Mouse (Mus musculus) MEL (cell line): ENCODE results near the gene Pear1. TPM values are rescaled to one million over a fixed set of nuclear protein-coding genes. Genes with fewer than 3 reads are reported as not detected.

Experiments
- DNase-seq: peaks from one replicate; pipeline ENCODE4 v3.0.0; 2011; ENCODE audit warnings: low read depth, low spot score
- H3K27ac ChIP-seq: 2 replicates; pipeline ENCODE4 v1.5.1; 2012; ENCODE audit warnings: low read depth, mild to moderate bottlenecking, control low read depth, low read length, moderate library complexity; ENCODE audit not compliant: control insufficient read depth
- H3K27me3 ChIP-seq, 2 experiments: fragments of 150-350 bp in 1 of 2; sonication (generic) in 1 of 2; 2 replicates each; pipeline ENCODE4 v1.6.1; 2012; ENCODE audit warnings: low read length in 2 of 2, mild to moderate bottlenecking in 2 of 2, improper control_type of control experiment in 1 of 2, moderate library complexity in 1 of 2; ENCODE audit not compliant: insufficient read depth in 2 of 2, control insufficient read depth in 1 of 2
- H3K36me3 ChIP-seq, 2 experiments: 2 replicates each; pipeline ENCODE4 v1.6.1; 2012 to 2014; ENCODE audit warnings: low read length in 2 of 2, improper control_type of control experiment in 1 of 2, inconsistent platforms in 1 of 2, mild to moderate bottlenecking in 1 of 2; ENCODE audit not compliant: insufficient read depth in 2 of 2, control insufficient read depth in 1 of 2
- H3K4me1 ChIP-seq, 2 experiments: fragments of 150-350 bp in 1 of 2; sonication (generic) in 1 of 2; 2 replicates each; pipeline ENCODE4 v1.6.1; 2012; ENCODE audit warnings: low read length in 2 of 2, improper control_type of control experiment in 1 of 2, mild to moderate bottlenecking in 1 of 2; ENCODE audit not compliant: insufficient read depth in 2 of 2, control insufficient read depth in 1 of 2
- H3K4me3 ChIP-seq, 2 experiments: fragments of 150-350 bp in 1 of 2; sonication (generic) in 1 of 2; 2 replicates each; pipeline ENCODE4 v1.5.1; 2012; ENCODE audit warnings: low read depth in 2 of 2, low read length in 2 of 2, mild to moderate bottlenecking in 2 of 2, moderate library complexity in 2 of 2, control low read depth in 1 of 2, improper control_type of control experiment in 1 of 2; ENCODE audit not compliant: control insufficient read depth in 1 of 2, insufficient read depth in 1 of 2
- H3K79me2 ChIP-seq: 2 replicates; pipeline ENCODE4 v1.6.1; 2012; ENCODE audit warnings: mild to moderate bottlenecking, low read length, moderate library complexity; ENCODE audit not compliant: control insufficient read depth, poor library complexity, insufficient read depth
- H3K9ac ChIP-seq: 2 replicates; pipeline ENCODE4 v1.6.1; 2012; ENCODE audit warnings: low read depth, mild to moderate bottlenecking, control low read depth, low read length, moderate library complexity; ENCODE audit not compliant: control insufficient read depth, poor library complexity, severe bottlenecking
- H3K9me3 ChIP-seq: fragments of 150-350 bp; sonication (generic); replicated peaks from 2 replicates; pipeline ENCODE4 v1.6.1; 2012; ENCODE audit warnings: mild to moderate bottlenecking, low read length, improper control_type of control experiment, moderate library complexity; ENCODE audit not compliant: insufficient read depth
- BHLHE40 ChIP-seq: IDR thresholded peaks from 2 replicates; pipeline ENCODE4 v1.6.1; 2012; ENCODE audit warnings: low read depth, mild to moderate bottlenecking, inconsistent platforms, low read length, improper control_type of control experiment, borderline replicate concordance
- CHD1 ChIP-seq: IDR thresholded peaks from 2 replicates; pipeline ENCODE4 v1.6.1; 2012; ENCODE audit warnings: low read depth, mild to moderate bottlenecking, inconsistent platforms, low read length, improper control_type of control experiment
- ELF1 ChIP-seq: IDR thresholded peaks from 2 replicates; pipeline ENCODE4 v1.6.1; 2014; ENCODE audit warnings: low read depth, mild to moderate bottlenecking, inconsistent platforms, low read length, improper control_type of control experiment, moderate library complexity
- ETS1 ChIP-seq: IDR thresholded peaks from 2 replicates; pipeline ENCODE4 v1.6.1; 2012; ENCODE audit warnings: low read depth, mild to moderate bottlenecking, inconsistent platforms, low read length, improper control_type of control experiment, moderate library complexity
- GABPA ChIP-seq: IDR thresholded peaks from 2 replicates; pipeline ENCODE4 v1.6.1; 2012; ENCODE audit warnings: low read depth, mild to moderate bottlenecking, inconsistent platforms, low read length, improper control_type of control experiment, moderate library complexity
- GATA1 ChIP-seq: IDR thresholded peaks from 2 replicates; pipeline ENCODE4 v1.6.1; 2011; ENCODE audit warnings: low read depth, low read length, improper control_type of control experiment
- MAFK ChIP-seq: IDR thresholded peaks from 2 replicates; pipeline ENCODE4 v1.6.1; 2011; ENCODE audit warnings: low read depth, mild to moderate bottlenecking, low read length, improper control_type of control experiment, borderline replicate concordance
- MAX ChIP-seq: IDR thresholded peaks from 2 replicates; pipeline ENCODE4 v1.6.1; 2011; ENCODE audit warnings: low read length, improper control_type of control experiment
- MYC ChIP-seq: IDR thresholded peaks from 2 replicates; pipeline ENCODE4 v1.6.1; 2011; ENCODE audit warnings: low read depth, mild to moderate bottlenecking, low read length, improper control_type of control experiment, moderate library complexity
- NELFE ChIP-seq: IDR thresholded peaks from 2 replicates; pipeline ENCODE4 v1.6.1; 2011; ENCODE audit warnings: low read depth, low read length, improper control_type of control experiment
- NRF1 ChIP-seq: IDR thresholded peaks from 2 replicates; pipeline ENCODE4 v1.6.1; 2014; ENCODE audit warnings: low read depth, mild to moderate bottlenecking, inconsistent platforms, low read length, improper control_type of control experiment, moderate library complexity; ENCODE audit not compliant: poor library complexity, insufficient read depth, severe bottlenecking
- RAD21 ChIP-seq: IDR thresholded peaks from 2 replicates; pipeline ENCODE4 v1.6.1; 2011; ENCODE audit warnings: mild to moderate bottlenecking, low read depth, low read length, improper control_type of control experiment
- USF1 ChIP-seq: IDR thresholded peaks from 2 replicates; pipeline ENCODE4 v1.6.1; 2014; ENCODE audit warnings: low read depth, mild to moderate bottlenecking, inconsistent platforms, low read length, improper control_type of control experiment, moderate library complexity
- ZKSCAN1 ChIP-seq: IDR thresholded peaks from 2 replicates; pipeline ENCODE4 v1.6.1; 2012; ENCODE audit warnings: low read depth, mild to moderate bottlenecking, inconsistent platforms, low read length, improper control_type of control experiment, moderate library complexity
- ZMIZ1 ChIP-seq: IDR thresholded peaks from 2 replicates; pipeline ENCODE4 v1.6.1; 2012; ENCODE audit warnings: low read depth, mild to moderate bottlenecking, inconsistent platforms, low read length, improper control_type of control experiment, moderate library complexity
- ZNF384 ChIP-seq: IDR thresholded peaks from 2 replicates; pipeline ENCODE4 v1.6.1; 2012; ENCODE audit warnings: low read depth, mild to moderate bottlenecking, inconsistent platforms, low read length, improper control_type of control experiment
- polyA plus RNA-seq, 2 experiments: library from polyadenylated mRNA; stranded (reverse) in 1 of 2; unstranded in 1 of 2; fragments of >175 nt in 1 of 2; fragments of >200 nt in 1 of 2; gene quantifications; 2 replicates each; pipeline versions ENCODE4 v1.2.1 to v1.2.4; 2012; ENCODE audit warnings: low replicate concordance in 2 of 2, low read depth in 1 of 2; ENCODE audit not compliant: insufficient read length in 2 of 2, insufficient read depth in 1 of 2, missing spikeins in 1 of 2
- total RNA-seq: library from RNA; depleted of rRNA; stranded (reverse); fragments of 300-350 nt; gene quantifications from 2 replicates; pipeline ENCODE4 v1.2.3, GENCODE M21; 2012

Pear1 gene
- total and polyA plus RNA-seq, 3 experiments, result 0.35 to 1.0 TPM; not detected in 1

GRCm38 (mm10) chr3:87828435-87828834 is 4.3 kb upstream of the Pear1 start:
- TF ChIP-seq ZKSCAN1, result no peak
- no peak for TF ChIP-seq MAX
- no peak for TF ChIP-seq CHD1
- TF ChIP-seq ZNF384, result 0 out of 2 replicates have a peak, but pooled peaks have one; percentile 43
- TF ChIP-seq GATA1, result peak; percentile 51
- Histone ChIP-seq H3K4me3 (no peak overlapping the region), H3K9ac (no peak overlapping the region), H3K27ac (no peak overlapping the region), H3K9me3 (no peaks in the 10 kb centered on the region), H3K36me3 (0 out of 4 replicates have a peak, but pooled peaks cover 0 to 2% of the 10 kb centered on the region in 2 experiments), H3K27me3 (peaks cover 0 to 5% of the 10 kb centered on the region in 2 experiments; a peak in 2 of 4 replicates), H3K79me2 (no peaks in the 10 kb centered on the region), H3K4me1 (no peaks in the 10 kb centered on the region)
- DNase-seq, result peak; percentile 43

GRCm38 (mm10) chr3:87818226-87818625 is 5.9 kb downstream of the Pear1 start:
- no peak overlapping the region for H3K4me3 ChIP-seq
- H3K9me3 ChIP-seq, result no peaks in the 10 kb centered on the region
- TF ChIP-seq MAFK (no peak), GABPA (no peak), ETS1 (no peak), MAX (no peak), RAD21 (no peak), BHLHE40 (no peak), ELF1 (no peak), ZNF384 (no peak), NELFE (no peak), USF1 (no peak), MYC (no peak), ZMIZ1 (no peak), NRF1 (no peak)
- H3K79me2 ChIP-seq, result no peaks in the 10 kb centered on the region
- no peak overlapping the region for H3K9ac ChIP-seq
- H3K27ac ChIP-seq, result no peak overlapping the region
- no peak for DNase-seq
- no peaks in the 10 kb centered on the region; a peak in 1 of 4 replicates for H3K4me1 ChIP-seq
- H3K36me3 ChIP-seq, result peaks cover 0 to 4% of the 10 kb centered on the region in 2 experiments; a peak in 1 of 4 replicates
- peaks cover 6 to 7% of the 10 kb centered on the region in 2 experiments for H3K27me3 ChIP-seq
